Mouse (Mus musculus) heart, embryonic 11.5 days (tissue): ENCODE results near the gene Arhgap23. TPM values are rescaled to one million over a fixed set of nuclear protein-coding genes. Genes with fewer than 3 reads are reported as not detected.

Source experiments
- ATAC-seq: fragments of 200-750 bp; cut with Nextera tagmentation; replicated peaks from 2 replicates; pipeline ENCODE4 v1.8.0; 2017; ENCODE audit warnings: moderate library complexity; ENCODE audit not compliant: insufficient number of reproducible peaks, low FRiP score, low TSS enrichment
- H3K27ac ChIP-seq: fragments of 300-500 bp; sonication (generic); 2 replicates; pipeline ENCODE4 v1.5.1; 2014; ENCODE audit warnings: mild to moderate bottlenecking, low read depth, low read length
- H3K27me3 ChIP-seq: fragments of 300-500 bp; sonication (generic); 2 replicates; pipeline ENCODE4 v1.6.1; 2014; ENCODE audit warnings: mild to moderate bottlenecking, low read length, mixed read lengths; ENCODE audit not compliant: control insufficient read depth, insufficient read depth
- H3K36me3 ChIP-seq: fragments of 300-500 bp; sonication (generic); 2 replicates; pipeline ENCODE4 v1.6.1; 2014; ENCODE audit warnings: mild to moderate bottlenecking, low read length, moderate library complexity, mixed read lengths; ENCODE audit not compliant: control insufficient read depth, insufficient read depth
- H3K4me1 ChIP-seq: fragments of 300-500 bp; sonication (generic); 2 replicates; pipeline ENCODE4 v1.6.1; 2014; ENCODE audit warnings: low read length; ENCODE audit not compliant: control insufficient read depth, insufficient read depth
- H3K4me2 ChIP-seq: fragments of 300-500 bp; sonication (generic); 2 replicates; pipeline ENCODE4 v1.6.1; 2014; ENCODE audit warnings: mild to moderate bottlenecking, moderate library complexity
- H3K4me3 ChIP-seq: fragments of 300-500 bp; sonication (generic); 2 replicates; pipeline ENCODE4 v1.5.1; 2014; ENCODE audit warnings: low read depth, low read length
- H3K9ac ChIP-seq: fragments of 300-500 bp; sonication (generic); 2 replicates; pipeline ENCODE4 v1.6.1; 2014; ENCODE audit warnings: mild to moderate bottlenecking, low read depth, low read length, moderate library complexity
- H3K9me3 ChIP-seq: fragments of 300-500 bp; sonication (generic); replicated peaks from 2 replicates; pipeline ENCODE4 v1.6.1; 2016; ENCODE audit warnings: low read length; ENCODE audit not compliant: control insufficient read depth
- WGBS: fragments of 180-500 bp; shearing (Covaris S2); extraction: QIAGEN DNeasy Blood & Tissue Kit; methylation state at CpG from one replicate; pipeline ENCODE4 v1.1.7; 2014; ENCODE audit not compliant: insufficient replicate concordance; 5-methylcytosine and 5-hydroxymethylcytosine counted together
- polyA plus RNA-seq: library from polyadenylated mRNA; unstranded; fragments of >200 nt; fragmentation: Nextera tagmentation; extraction: Ambion mirVana; gene quantifications from 2 replicates; pipeline ENCODE4 v1.2.1, GENCODE M21; 2014

The Arhgap23 gene
- 6.7 and 8.3 TPM in 2 replicates for polyA plus RNA-seq

GRCm38 (mm10) chr11:97415330-97415711 lies at the start of gene Arhgap23:
Arhgap23 (plus strand) TSS chr11:97415533.
- no peaks in the 10 kb centered on the region for H3K36me3 ChIP-seq
- peak within 1 kb of the TSS; percentile 71 for H3K4me2 ChIP-seq
- no peaks in the 10 kb centered on the region for H3K27me3 ChIP-seq
- peak within 1 kb of the TSS; percentile 70 for H3K4me3 ChIP-seq
- peak; percentile 78 for ATAC-seq
- no peaks in the 10 kb centered on the region for H3K9me3 ChIP-seq
- H3K9ac ChIP-seq: peak within 1 kb of the TSS; percentile 85
- WGBS: 1% methylated on average over 29 of the region's 29 CpGs
- peak within 1 kb of the TSS; percentile 79 for H3K27ac ChIP-seq
- peaks cover 25% of the 10 kb centered on the region for H3K4me1 ChIP-seq

GRCm38 (mm10) chr11:97365556-97365955 lies 49.8 kb upstream of the Arhgap23 start:
- no peak for ATAC-seq
- 59% methylated on average over 1 of the region's 1 CpGs for WGBS
- Histone ChIP-seq H3K27me3 (no peaks in the 10 kb centered on the region), H3K4me3 (no peak overlapping the region), H3K4me1 (peaks cover 24% of the 10 kb centered on the region), H3K9me3 (no peaks in the 10 kb centered on the region), H3K9ac (peak overlapping the region; percentile 2; the same call in 1 of the 2 replicates), H3K27ac (no peak overlapping the region), H3K36me3 (no peaks in the 10 kb centered on the region), H3K4me2 (peak overlapping the region; percentile 91)

GRCm38 (mm10) chr11:97368501-97368900 lies 46.8 kb upstream of the Arhgap23 start:
- 90% methylated on average over 5 of the region's 5 CpGs for WGBS
- no peaks in the 10 kb centered on the region for H3K36me3 ChIP-seq
- no peaks in the 10 kb centered on the region for H3K9me3 ChIP-seq
- no peak overlapping the region; the same call in 1 of the 2 replicates for H3K4me2 ChIP-seq
- no peak overlapping the region for H3K9ac ChIP-seq
- no peak for ATAC-seq
- H3K27ac ChIP-seq: no peak overlapping the region
- no peak overlapping the region for H3K4me3 ChIP-seq
- peaks cover 32% of the 10 kb centered on the region for H3K4me1 ChIP-seq
- H3K27me3 ChIP-seq: no peaks in the 10 kb centered on the region

- no peak for ATAC-seq
- no peak overlapping the region for H3K4me3 ChIP-seq
- H3K27ac ChIP-seq: no peak overlapping the region
- peaks cover 5% of the 10 kb centered on the region; the same call in 1 of the 2 replicates for H3K36me3 ChIP-seq
- no peak overlapping the region for H3K4me2 ChIP-seq
- no peaks in the 10 kb centered on the region for H3K27me3 ChIP-seq
- no peak overlapping the region for H3K9ac ChIP-seq
- 69% methylated on average over 7 of the region's 7 CpGs for WGBS
- H3K4me1 ChIP-seq: peaks cover 15% of the 10 kb centered on the region
- H3K9me3 ChIP-seq: no peaks in the 10 kb centered on the region
Measured at GRCm38 (mm10) chr11:97370329-97371091, 44.8 kb upstream of the Arhgap23 start.

GRCm38 (mm10) chr11:97372159-97372864 lies 43.0 kb upstream of the Arhgap23 start:
- Histone ChIP-seq H3K27me3 (no peaks in the 10 kb centered on the region), H3K36me3 (peaks cover 9% of the 10 kb centered on the region; the same call in 1 of the 2 replicates), H3K4me2 (no peak overlapping the region), H3K4me3 (no peak overlapping the region), H3K9me3 (no peaks in the 10 kb centered on the region), H3K9ac (no peak overlapping the region), H3K27ac (no peak overlapping the region), H3K4me1 (peaks cover 13% of the 10 kb centered on the region)
- WGBS: 78% methylated on average over 6 of the region's 6 CpGs
- no peak for ATAC-seq

DNA sequence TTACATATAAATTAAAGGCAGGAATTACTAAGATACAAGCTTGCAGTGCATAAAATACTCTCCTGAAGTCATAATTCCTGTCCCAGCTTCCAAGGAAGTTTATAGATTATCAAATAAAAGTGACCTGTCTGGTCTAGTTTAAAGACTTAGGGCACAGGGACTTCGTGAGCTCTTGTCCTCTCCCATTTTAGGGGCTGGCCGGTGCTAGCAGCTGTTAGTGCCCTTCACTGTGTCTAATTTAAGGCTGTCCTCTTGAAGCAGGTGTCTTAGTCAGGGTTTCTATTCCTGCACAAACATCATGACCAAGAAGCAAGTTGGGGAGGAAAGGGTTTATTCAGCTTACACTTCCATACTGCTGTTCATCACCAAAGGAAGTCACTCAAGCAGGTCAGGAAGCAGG lies 41.9 kb upstream of the Arhgap23 start:
- Histone ChIP-seq H3K4me2 (no peak overlapping the region), H3K27ac (no peak overlapping the region), H3K9me3 (no peaks in the 10 kb centered on the region), H3K27me3 (no peaks in the 10 kb centered on the region), H3K36me3 (peaks cover 14% of the 10 kb centered on the region), H3K9ac (no peak overlapping the region), H3K4me3 (no peak overlapping the region), H3K4me1 (peaks cover 9% of the 10 kb centered on the region)
- WGBS: 55% methylated on average over 2 of the region's 2 CpGs
- no peak for ATAC-seq

DNA sequence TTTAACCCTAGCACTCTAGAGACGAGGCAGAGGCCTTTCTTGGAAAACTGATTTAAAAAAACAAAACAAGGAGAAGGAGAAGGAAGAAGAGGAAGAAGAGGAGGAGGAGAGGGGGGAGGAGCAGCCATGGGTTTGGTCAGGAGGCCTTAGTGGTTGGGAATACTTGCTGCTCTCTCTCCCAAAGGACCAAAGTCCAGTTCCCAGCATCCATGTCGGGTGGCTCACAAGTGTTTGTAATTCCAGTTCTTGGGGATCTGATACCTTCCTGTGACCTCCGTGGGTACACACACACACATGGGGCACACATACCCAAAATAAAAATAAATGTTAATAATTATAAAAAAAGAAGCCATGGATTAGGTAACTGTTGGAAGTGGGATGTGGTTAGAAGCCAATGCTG lies 35.3 kb upstream of the Arhgap23 start:
- Histone ChIP-seq H3K27me3 (no peaks in the 10 kb centered on the region), H3K27ac (no peak overlapping the region), H3K4me3 (no peak overlapping the region), H3K9me3 (no peaks in the 10 kb centered on the region), H3K36me3 (peaks cover 19% of the 10 kb centered on the region), H3K4me2 (no peak overlapping the region), H3K4me1 (no peaks in the 10 kb centered on the region), H3K9ac (no peak overlapping the region)
- WGBS: 83% methylated on average over 3 of the region's 3 CpGs
- no peak for ATAC-seq

GRCm38 (mm10) chr11:97383017-97383416 lies 32.3 kb upstream of the Arhgap23 start:
- H3K4me3 ChIP-seq: no peak overlapping the region
- WGBS: 99% methylated on average over 2 of the region's 2 CpGs
- H3K27me3 ChIP-seq: no peaks in the 10 kb centered on the region
- H3K27ac ChIP-seq: no peak overlapping the region
- H3K9ac ChIP-seq: no peak overlapping the region
- peaks cover 18% of the 10 kb centered on the region for H3K36me3 ChIP-seq
- ATAC-seq: no peak
- H3K4me1 ChIP-seq: no peaks in the 10 kb centered on the region
- H3K4me2 ChIP-seq: no peak overlapping the region
- no peaks in the 10 kb centered on the region for H3K9me3 ChIP-seq
